Mouse (Mus musculus): Measurements from ENCODE around the gene C5ar2. TPM values are rescaled to one million over a fixed set of nuclear protein-coding genes. Genes with fewer than 3 reads are reported as not detected.

Gene C5ar2
- total and polyA plus RNA-seq, 3 experiments = 0.04 to 0.33 (median 0.30) TPM

GRCm38 (mm10) chr7:16207496-16207895 lies 36.5 kb downstream of the C5ar2 start (continued):
- TF ChIP-seq UBTF (IDR thresholded peaks at IDR 0.05; ENCODE audit: low read depth, low read length) (no peak), RAD21 (IDR thresholded peaks at IDR 0.05; ENCODE audit: low read depth, low read length) (no peak), MAFK (IDR thresholded peaks at IDR 0.05; ENCODE audit: insufficient replicate concordance, low read length) (peak; percentile 85), TCF12 (IDR thresholded peaks at IDR 0.05; ENCODE audit: low read depth, low read length) (no peak), ETS1 (conservative IDR thresholded peaks at IDR 0.05; ENCODE audit: low read depth, low read length) (peak; percentile 80), KAT2A (IDR thresholded peaks at IDR 0.05; ENCODE audit: insufficient replicate concordance, low read length) (no peak), ZKSCAN1 (IDR thresholded peaks at IDR 0.05; ENCODE audit: borderline replicate concordance, low read depth, low read length) (no peak), HCFC1 (IDR thresholded peaks at IDR 0.05; ENCODE audit: low read depth, low read length) (no peak), JUN (IDR thresholded peaks at IDR 0.05; ENCODE audit: insufficient read depth, low read depth, low read length) (no peak), MYC (IDR thresholded peaks at IDR 0.05; ENCODE audit: low read depth, low read length) (no peak), MAZ (IDR thresholded peaks at IDR 0.05; ENCODE audit: low read depth, low read length) (no peak), EP300 (IDR thresholded peaks at IDR 0.05; ENCODE audit: low read length) (0 out of 2 replicates have a peak, but pooled peaks have one; percentile 18), PAX5 (IDR thresholded peaks at IDR 0.05; ENCODE audit: low read length) (no peak), BHLHE40 (IDR thresholded peaks at IDR 0.05; ENCODE audit: low read depth, low read length) (peak; percentile 88), POLR2AphosphoS2 (IDR thresholded peaks at IDR 0.05; ENCODE audit: low read depth, low read length) (no peak), TBP (conservative IDR thresholded peaks at IDR 0.05; ENCODE audit: low read depth, low read length) (no peak)

GRCm38 (mm10) chr7:16207076-16207475 lies 36.9 kb downstream of the C5ar2 start:
- Histone ChIP-seq H3K9ac (ENCODE audit: insufficient read depth, low read depth) (no peak overlapping the region), H3K27ac (ENCODE audit: insufficient read depth, low read depth) (peak overlapping the region; percentile 62; the same call in 1 of the 2 replicates), H3K79me2 (replicated peaks; ENCODE audit: control insufficient read depth, extremely low read depth, insufficient read depth, poor library complexity, severe bottlenecking) (no peaks in the 10 kb centered on the region), H3K27me3 (replicated peaks) (no peaks in the 10 kb centered on the region), H3K9me3 (replicated peaks; ENCODE audit: low read length) (no peaks in the 10 kb centered on the region), H3K4me2 (ENCODE audit: insufficient read depth, low read depth, poor library complexity, severe bottlenecking) (no peak overlapping the region), H3K36me3 (replicated peaks in 1 of 2; ENCODE audit: control insufficient read depth in 1 of 2, insufficient read depth in 1 of 2, low read length in 1 of 2) (peaks cover 79 to 96% of the 10 kb centered on the region in 2 experiments), H3K4me3 (replicated peaks in 1 of 3; ENCODE audit: low read depth in 2 of 3, low read length in 2 of 3, poor library complexity in 1 of 3) (no peak overlapping the region), H3K4me1 (ENCODE audit: control insufficient read depth in 1 of 2, insufficient read depth in 2 of 2) (peaks cover 27 to 76% of the 10 kb centered on the region in 2 experiments)
- DNase-seq (ENCODE audit: extremely low read depth) = peak; percentile 48
- in situ Hi-C loops (cut with MboI; ENCODE audit: low pct_ligation_motif_present, low pct_unique_long_range_greater_than_20kb, low sequenced_read_pairs) (no loop called here), dilution Hi-C loops (cut with MboI; ENCODE audit: extremely low pct_ligation_motif_present, extremely low pct_unique_long_range_greater_than_20kb, low sequenced_read_pairs) (no loop called here)
- TF ChIP-seq MAX (IDR thresholded peaks at IDR 0.05; ENCODE audit: low read length) (no peak), UBTF (IDR thresholded peaks at IDR 0.05; ENCODE audit: low read depth, low read length) (no peak), BHLHE40 (IDR thresholded peaks at IDR 0.05; ENCODE audit: low read depth, low read length) (peak; percentile 50), ZC3H11A (IDR thresholded peaks at IDR 0.05; ENCODE audit: low read depth, low read length) (no peak), EP300 (IDR thresholded peaks at IDR 0.05; ENCODE audit: low read length) (no peak)

DNA sequence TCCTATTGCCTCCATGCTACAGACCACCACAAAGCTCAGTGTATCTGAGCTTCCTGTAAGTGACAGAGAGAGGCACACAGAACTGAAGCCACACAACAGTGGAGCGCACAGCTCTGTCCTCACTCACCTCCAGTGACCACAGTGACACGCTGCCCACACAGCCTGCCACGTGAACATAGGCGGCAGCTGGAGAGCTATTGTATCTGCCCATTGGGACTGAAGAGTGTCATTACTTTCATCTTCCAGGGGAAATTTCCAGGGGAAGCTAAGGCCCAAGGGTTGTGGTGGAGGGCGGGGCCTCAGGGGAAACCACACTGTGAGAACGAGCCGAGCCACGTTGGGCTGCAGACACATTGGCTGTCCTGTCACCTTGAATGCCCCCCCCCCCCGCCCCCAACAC lies 39.2 kb downstream of the C5ar2 start:
- in situ Hi-C loops (cut with MboI; ENCODE audit: low pct_ligation_motif_present, low pct_unique_long_range_greater_than_20kb, low sequenced_read_pairs) (no loop called here), dilution Hi-C loops (cut with MboI; ENCODE audit: extremely low pct_ligation_motif_present, extremely low pct_unique_long_range_greater_than_20kb, low sequenced_read_pairs) (no loop called here)
- Histone ChIP-seq H3K36me3 (replicated peaks in 1 of 2; ENCODE audit: control insufficient read depth in 1 of 2, insufficient read depth in 1 of 2, low read length in 1 of 2) (peaks cover 79 to 96% of the 10 kb centered on the region in 2 experiments), H3K9ac (ENCODE audit: insufficient read depth, low read depth) (no peak overlapping the region), H3K4me1 (ENCODE audit: control insufficient read depth in 1 of 2, insufficient read depth in 2 of 2) (peaks cover 27 to 79% of the 10 kb centered on the region in 2 experiments), H3K27ac (ENCODE audit: insufficient read depth, low read depth) (no peak overlapping the region), H3K79me2 (replicated peaks; ENCODE audit: control insufficient read depth, extremely low read depth, insufficient read depth, poor library complexity, severe bottlenecking) (no peaks in the 10 kb centered on the region), H3K27me3 (replicated peaks) (no peaks in the 10 kb centered on the region), H3K9me3 (replicated peaks; ENCODE audit: low read length) (no peaks in the 10 kb centered on the region), H3K4me3 (replicated peaks in 1 of 3; ENCODE audit: low read depth in 2 of 3, low read length in 2 of 3, poor library complexity in 1 of 3) (no peak overlapping the region), H3K4me2 (ENCODE audit: insufficient read depth, low read depth, poor library complexity, severe bottlenecking) (no peak overlapping the region)
- DNase-seq (ENCODE audit: extremely low read depth) = peak; percentile 51
- TF ChIP-seq ETS1 (conservative IDR thresholded peaks at IDR 0.05; ENCODE audit: low read depth, low read length) (peak; percentile 53), POLR2A (IDR thresholded peaks at IDR 0.05; ENCODE audit: low read depth, low read length) (no peak), BHLHE40 (IDR thresholded peaks at IDR 0.05; ENCODE audit: low read depth, low read length) (peak; percentile 87), MAX (IDR thresholded peaks at IDR 0.05; ENCODE audit: low read length) (0 out of 2 replicates have a peak, but pooled peaks have one; percentile 45)
